Mouse (Mus musculus): ENCODE measurements around the gene Cdhr5.

Cdhr5 gene

GRCm38 (mm10) chr7:141222696-141223215 lies 53.8 kb downstream of the Cdhr5 start:
- no peak for DNase-seq (ENCODE audit: low spot score in 2 of 2)

- no peak for DNase-seq (ENCODE audit: low spot score in 2 of 2)
Measured at GRCm38 (mm10) chr7:141222126-141222467, 54.5 kb downstream of the Cdhr5 start.

- peak; percentile 90 to 92 for DNase-seq (ENCODE audit: low spot score in 2 of 2)
Measured at GRCm38 (mm10) chr7:141221249-141222125, 55.1 kb downstream of the Cdhr5 start.

GRCm38 (mm10) chr7:141220377-141220776 lies 56.2 kb downstream of the Cdhr5 start:
- DNase-seq (ENCODE audit: low spot score in 2 of 2), result no peak

GRCm38 (mm10) chr7:141219558-141220099 lies 57.0 kb downstream of the Cdhr5 start:
- DNase-seq (ENCODE audit: low spot score in 2 of 2), result no peak

All from natural killer cell, adult 2 months (primary cell).